Mouse (Mus musculus) forebrain, embryonic 11.5 days (tissue): ENCODE results near the gene Trak1. TPM values are rescaled to one million over a fixed set of nuclear protein-coding genes. Genes with fewer than 3 reads are reported as not detected.

Experiments
- polyA plus RNA-seq: library from polyadenylated mRNA; unstranded; fragments of >200 nt; fragmentation: Nextera tagmentation; extraction: Ambion mirVana; gene quantifications from 2 replicates; pipeline ENCODE4 v1.2.1, GENCODE M21; 2014

Gene Trak1
- polyA plus RNA-seq, 1 experiment from 2014 or later, result 33.5 TPM

Other genes starting within 250 kb of the Trak1 start
- 144 and 163 TPM in 2 replicates for gene Ulk4, start 20.3 kb upstream of the Trak1 start, polyA plus RNA-seq
- gene Cck, start 198.2 kb downstream of the Trak1 start, polyA plus RNA-seq, result 2.5 and 4.4 TPM in 2 replicates